Mouse (Mus musculus) C2C12 (cell line): Measurements from ENCODE around the gene Csmd2.

ENCODE experiments used
- CEBPB ChIP-seq: IDR thresholded peaks from one replicate; pipeline ENCODE4 v1.6.1; 2011; ENCODE audit warnings: low read depth, mild to moderate bottlenecking, control low read depth, moderate library complexity
- CTCF ChIP-seq: IDR thresholded peaks from one replicate; pipeline ENCODE4 v1.5.1; 2011; ENCODE audit not compliant: control insufficient read depth, insufficient read depth, insufficient read length
- FOSL1 ChIP-seq: IDR thresholded peaks from one replicate; pipeline ENCODE4 v1.8.0; 2011; ENCODE audit warnings: mild to moderate bottlenecking, low read length; ENCODE audit not compliant: poor library complexity, insufficient read depth, severe bottlenecking
- MAX ChIP-seq: IDR thresholded peaks from one replicate; pipeline ENCODE4 v1.6.1; 2011; ENCODE audit warnings: mild to moderate bottlenecking, control low read depth
- MYOD1 ChIP-seq: IDR thresholded peaks from one replicate; pipeline ENCODE4 v1.6.1; 2011; ENCODE audit warnings: low read depth; ENCODE audit not compliant: control insufficient read depth, insufficient read length
- MYOG ChIP-seq: IDR thresholded peaks from one replicate; pipeline ENCODE4 v1.6.1; 2011; ENCODE audit not compliant: control insufficient read depth, insufficient read length; ENCODE audit errors: extremely low read depth
- USF1 ChIP-seq: IDR thresholded peaks from one replicate; pipeline ENCODE4 v1.6.1; 2011; ENCODE audit warnings: low read depth, mild to moderate bottlenecking, control low read depth, moderate library complexity

DNA sequence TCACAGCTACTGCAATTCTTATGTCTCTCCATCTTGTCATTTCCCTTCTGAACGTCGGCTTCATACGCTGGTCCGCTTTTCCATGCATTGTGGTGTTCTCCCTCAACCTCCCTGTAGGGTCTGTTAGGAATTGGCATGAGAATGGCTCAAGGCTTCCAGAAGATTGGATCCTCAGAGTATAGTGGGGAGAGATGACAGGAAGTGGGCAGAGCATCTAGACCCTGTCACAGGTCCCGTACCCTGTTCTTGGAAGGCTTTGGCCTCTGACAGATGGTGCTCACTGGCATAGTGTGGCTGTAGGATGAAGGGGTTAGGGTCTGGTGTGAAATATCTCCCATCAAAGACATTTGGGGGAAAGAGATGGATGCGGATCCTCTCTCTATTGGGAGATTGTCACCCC, 380.4 kb downstream of the Csmd2 start:
- TF ChIP-seq CTCF: no peak
- no peak for TF ChIP-seq MAX
- no peak for TF ChIP-seq MYOG
- no peak for TF ChIP-seq MYOD1
- TF ChIP-seq CEBPB: no peak
- TF ChIP-seq USF1: no peak
- TF ChIP-seq FOSL1: no peak
